Mouse (Mus musculus) liver, embryonic 14.5 days (tissue): ENCODE data around the gene Cd8b1.

Experiments
- CTCF ChIP-seq: IDR thresholded peaks from 2 replicates; pipeline ENCODE4 v1.5.1; 2016; ENCODE audit warnings: antibody characterized with exemption, low read depth, control low read depth
- EP300 ChIP-seq: IDR thresholded peaks from 2 replicates; pipeline ENCODE4 v1.6.1; 2016; ENCODE audit warnings: antibody characterized with exemption, low read depth

DNA sequence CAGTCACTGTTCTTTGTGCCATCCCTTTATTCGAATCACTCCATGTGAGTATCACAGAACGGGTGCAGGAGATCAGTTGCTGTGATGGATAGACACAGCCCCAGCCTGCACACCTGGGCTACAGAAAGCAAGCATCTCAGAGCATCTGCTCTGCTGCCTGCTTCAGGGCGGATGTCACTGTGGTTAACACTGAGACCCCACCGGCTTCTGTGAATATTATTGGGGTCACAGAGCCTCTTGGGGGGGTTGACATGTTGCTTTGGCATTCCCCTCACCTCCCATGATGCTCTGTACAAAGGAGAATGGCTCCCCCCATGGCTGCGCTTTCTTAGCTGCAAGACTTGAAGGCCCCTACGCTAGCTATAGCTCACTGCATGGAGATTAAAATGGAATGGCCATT, 46.8 kb downstream of the Cd8b1 start:
- no peak for TF ChIP-seq CTCF
- no peak for TF ChIP-seq EP300
